Mouse (Mus musculus): Measurements from ENCODE around the gene Ralbp1.

GRCm38 (mm10) chr17:65864742-65865141 lies 20.9 kb downstream of the Ralbp1 start:
- TF ChIP-seq CTCF (IDR thresholded peaks at IDR 0.05; ENCODE audit: low read depth) (peak; percentile 76), EP300 (IDR thresholded peaks at IDR 0.05; ENCODE audit: low read depth) (no peak)
